Mouse (Mus musculus): ENCODE results near the gene Abca7. TPM values are rescaled to one million over a fixed set of nuclear protein-coding genes. Genes with fewer than 3 reads are reported as not detected.
"Not testable (repeated sequence)": the region's sequence is repeated elsewhere in the genome, so short reads cannot be mapped to it uniquely, and the experiment has no call there.

The Abca7 gene
- polyA plus RNA-seq, 1 experiment from 2014 or later = 2.6 TPM

GRCm38 (mm10) chr10:80052374-80052764, 56.1 kb downstream of the Abca7 start:
- Histone ChIP-seq H3K36me3 (ENCODE audit: control insufficient read depth, insufficient read depth, low read length) (peaks cover 9% of the 10 kb centered on the region), H3K9ac (ENCODE audit: low read length) (peak overlapping the region; percentile 13; the same call in 1 of the 2 replicates), H3K4me1 (replicated peaks; ENCODE audit: control insufficient read depth, insufficient read depth) (no peaks in the 10 kb centered on the region; the same call in 1 of the 2 replicates), H3K27me3 (ENCODE audit: control insufficient read depth, insufficient read depth, low read length) (no peaks in the 10 kb centered on the region), H3K27ac (replicated peaks) (peak overlapping the region; percentile 75), H3K9me3 (ENCODE audit: control insufficient read depth, low read length) (no peaks in the 10 kb centered on the region), H3K4me2 (replicated peaks; ENCODE audit: low read depth) (no peak overlapping the region), H3K4me3 (ENCODE audit: low read depth, low read length) (no peak overlapping the region)
- no peak for TF ChIP-seq EP300 (optimal IDR thresholded peaks at IDR 0.05)
- ATAC-seq (ENCODE audit: low FRiP score, low TSS enrichment) (no peak), DNase-seq (ENCODE audit: low spot score) (no peak)
- 81% methylated on average over 5 of the region's 5 CpGs for WGBS

- Histone ChIP-seq H3K4me1 (replicated peaks; ENCODE audit: control insufficient read depth, insufficient read depth) (no peaks in the 10 kb centered on the region; the same call in 1 of the 2 replicates), H3K4me2 (replicated peaks; ENCODE audit: low read depth) (peak overlapping the region; percentile 78), H3K4me3 (ENCODE audit: low read depth, low read length) (peak overlapping the region; percentile 84), H3K9me3 (ENCODE audit: control insufficient read depth, low read length) (no peaks in the 10 kb centered on the region), H3K27ac (replicated peaks) (peak overlapping the region; percentile 99), H3K9ac (ENCODE audit: low read length) (peak overlapping the region; percentile 94), H3K27me3 (ENCODE audit: control insufficient read depth, insufficient read depth, low read length) (no peaks in the 10 kb centered on the region), H3K36me3 (ENCODE audit: control insufficient read depth, insufficient read depth, low read length) (peaks cover 18% of the 10 kb centered on the region)
- DNase-seq (ENCODE audit: low spot score) = peak; percentile 100
- no peak for TF ChIP-seq CTCF (IDR thresholded peaks at IDR 0.05; ENCODE audit: low read depth)
- no peak for TF ChIP-seq EP300 (optimal IDR thresholded peaks at IDR 0.05)
- WGBS = under 1% methylated on average over 47 of the region's 47 CpGs
- ATAC-seq (ENCODE audit: low FRiP score, low TSS enrichment) = peak; percentile 95
Measured at GRCm38 (mm10) chr10:80053259-80053780, 57.0 kb downstream of the Abca7 start.

GRCm38 (mm10) chr10:80053831-80054815, 57.8 kb downstream of the Abca7 start:
- Histone ChIP-seq H3K9ac (ENCODE audit: low read length) (peak overlapping the region; percentile 94), H3K27ac (replicated peaks) (peak overlapping the region; percentile 99), H3K36me3 (ENCODE audit: control insufficient read depth, insufficient read depth, low read length) (peaks cover 22% of the 10 kb centered on the region), H3K27me3 (ENCODE audit: control insufficient read depth, insufficient read depth, low read length) (no peaks in the 10 kb centered on the region), H3K4me2 (replicated peaks; ENCODE audit: low read depth) (peak overlapping the region; percentile 78), H3K4me3 (ENCODE audit: low read depth, low read length) (peak overlapping the region; percentile 84), H3K4me1 (replicated peaks; ENCODE audit: control insufficient read depth, insufficient read depth) (no peaks in the 10 kb centered on the region; the same call in 1 of the 2 replicates), H3K9me3 (ENCODE audit: control insufficient read depth, low read length) (no peaks in the 10 kb centered on the region)
- under 1% methylated on average over 56 of the region's 77 CpGs for WGBS
- DNase-seq (ENCODE audit: low spot score) (peak; percentile 87), ATAC-seq (ENCODE audit: low FRiP score, low TSS enrichment) (peak; percentile 42)
- TF ChIP-seq CTCF (IDR thresholded peaks at IDR 0.05; ENCODE audit: low read depth) = peak; percentile 64
- TF ChIP-seq EP300 (optimal IDR thresholded peaks at IDR 0.05) = no peak

GRCm38 (mm10) chr10:80054911-80055310, 58.6 kb downstream of the Abca7 start:
- WGBS = 5% methylated on average over 3 of the region's 3 CpGs
- Histone ChIP-seq H3K4me2 (replicated peaks; ENCODE audit: low read depth) (peak overlapping the region; percentile 78), H3K9ac (ENCODE audit: low read length) (peak overlapping the region; percentile 94; the same call in 1 of the 2 replicates), H3K36me3 (ENCODE audit: control insufficient read depth, insufficient read depth, low read length) (peaks cover 28% of the 10 kb centered on the region), H3K4me3 (ENCODE audit: low read depth, low read length) (peak overlapping the region; percentile 84)
- not testable (repeated sequence) for ATAC-seq (ENCODE audit: low FRiP score, low TSS enrichment); H3K4me1 ChIP-seq (replicated peaks; ENCODE audit: control insufficient read depth, insufficient read depth); DNase-seq (ENCODE audit: low spot score); H3K27ac ChIP-seq (replicated peaks); H3K27me3 ChIP-seq (ENCODE audit: control insufficient read depth, insufficient read depth, low read length); H3K9me3 ChIP-seq (ENCODE audit: control insufficient read depth, low read length)

- Histone ChIP-seq H3K27me3 (ENCODE audit: control insufficient read depth, insufficient read depth, low read length) (no peaks in the 10 kb centered on the region), H3K9me3 (ENCODE audit: control insufficient read depth, low read length) (no peaks in the 10 kb centered on the region), H3K36me3 (ENCODE audit: control insufficient read depth, insufficient read depth, low read length) (peaks cover 30% of the 10 kb centered on the region), H3K9ac (ENCODE audit: low read length) (peak overlapping the region; percentile 94; the same call in 1 of the 2 replicates), H3K4me3 (ENCODE audit: low read depth, low read length) (no peak overlapping the region), H3K27ac (replicated peaks) (no peak overlapping the region), H3K4me1 (replicated peaks; ENCODE audit: control insufficient read depth, insufficient read depth) (no peaks in the 10 kb centered on the region; the same call in 1 of the 2 replicates), H3K4me2 (replicated peaks; ENCODE audit: low read depth) (peak overlapping the region; percentile 78)
- no peak for ATAC-seq (ENCODE audit: low FRiP score, low TSS enrichment)
- TF ChIP-seq CTCF (IDR thresholded peaks at IDR 0.05; ENCODE audit: low read depth) (no peak), EP300 (optimal IDR thresholded peaks at IDR 0.05) (no peak)
- WGBS = 73% methylated on average over 5 of the region's 5 CpGs
- no peak for DNase-seq (ENCODE audit: low spot score)
Measured at GRCm38 (mm10) chr10:80055364-80055763, 59.1 kb downstream of the Abca7 start.
